Mouse (Mus musculus) embryonic facial prominence, embryonic 15.5 days (tissue): ENCODE measurements around the gene Col6a1. TPM values are rescaled to one million over a fixed set of nuclear protein-coding genes. Genes with fewer than 3 reads are reported as not detected.

Experiments used
- ATAC-seq: fragments of 200-750 bp; cut with Nextera tagmentation; 2 replicates; pipeline ENCODE4 v1.8.0; 2017; ENCODE audit warnings: low read depth, moderate TSS enrichment; ENCODE audit not compliant: insufficient number of reproducible peaks, low FRiP score, low TSS enrichment
- H3K27ac ChIP-seq: fragments of 300-500 bp; sonication (generic); replicated peaks from 2 replicates; pipeline ENCODE4 v1.5.1; 2015; ENCODE audit warnings: mild to moderate bottlenecking, inconsistent platforms
- H3K27me3 ChIP-seq: fragments of 300-500 bp; sonication (generic); 2 replicates; pipeline ENCODE4 v1.6.1; 2015; ENCODE audit warnings: inconsistent platforms
- H3K36me3 ChIP-seq: fragments of 300-500 bp; sonication (generic); 2 replicates; pipeline ENCODE4 v1.6.1; 2015; ENCODE audit warnings: mild to moderate bottlenecking, inconsistent platforms
- H3K4me1 ChIP-seq: fragments of 300-500 bp; sonication (generic); 2 replicates; pipeline ENCODE4 v1.6.1; 2015; ENCODE audit warnings: inconsistent platforms
- H3K4me2 ChIP-seq: fragments of 300-500 bp; sonication (generic); replicated peaks from 2 replicates; pipeline ENCODE4 v1.6.1; 2015; ENCODE audit warnings: mild to moderate bottlenecking, inconsistent platforms
- H3K4me3 ChIP-seq: fragments of 300-500 bp; sonication (generic); replicated peaks from 2 replicates; pipeline ENCODE4 v1.5.1; 2015; ENCODE audit warnings: mild to moderate bottlenecking, inconsistent platforms
- H3K9ac ChIP-seq: fragments of 300-500 bp; sonication (generic); 2 replicates; pipeline ENCODE4 v1.6.1; 2015; ENCODE audit warnings: inconsistent platforms
- H3K9me3 ChIP-seq: fragments of 300-500 bp; sonication (generic); replicated peaks from 2 replicates; pipeline ENCODE4 v1.6.1; 2016; ENCODE audit warnings: inconsistent platforms
- WGBS: fragments of 180-500 bp; shearing (Covaris S2); methylation state at CpG from one replicate; pipeline ENCODE4 v1.1.7; 2015; 5-methylcytosine and 5-hydroxymethylcytosine counted together
- polyA plus RNA-seq: library from polyadenylated mRNA; unstranded; fragments of >200 nt; fragmentation: Nextera tagmentation; extraction: Ambion mirVana; gene quantifications from 2 replicates; pipeline ENCODE4 v1.2.1, GENCODE M21; 2015

The Col6a1 gene
- polyA plus RNA-seq, 1 experiment from 2014 or later = 419 TPM

DNA sequence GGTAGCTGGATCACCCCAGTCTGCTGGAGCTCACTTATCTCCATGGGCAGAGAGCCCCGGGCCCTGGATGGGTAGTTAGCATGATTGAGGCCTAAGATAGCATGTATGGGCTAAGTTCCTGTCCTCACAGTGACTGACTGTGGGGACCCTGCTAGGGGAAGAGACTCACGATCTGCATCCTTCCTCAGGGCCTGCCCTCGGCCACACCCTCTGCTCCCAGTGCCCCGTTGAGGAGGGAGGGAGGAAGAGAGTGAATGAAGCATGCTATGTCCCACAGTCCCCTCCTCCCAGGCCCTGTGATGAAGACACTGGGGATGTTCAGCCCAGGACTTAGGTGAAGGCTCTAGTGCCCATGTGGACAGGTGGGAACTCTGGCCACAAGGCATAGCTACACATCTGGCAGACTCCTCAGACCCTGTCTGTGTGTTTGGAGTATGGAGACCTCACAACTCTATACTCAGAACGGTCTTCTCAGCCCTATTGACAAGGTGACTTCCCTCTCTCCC is 1.7 kb downstream of the Col6a1 start:
- Histone ChIP-seq H3K27ac (no peak overlapping the region), H3K36me3 (peaks cover 37% of the 10 kb centered on the region), H3K27me3 (no peaks in the 10 kb centered on the region), H3K9me3 (no peaks in the 10 kb centered on the region), H3K4me3 (peak overlapping the region; percentile 54), H3K9ac (peak overlapping the region; percentile 4; the same call in 1 of the 2 replicates), H3K4me2 (peak overlapping the region; percentile 77), H3K4me1 (peaks cover 44% of the 10 kb centered on the region)
- WGBS = 37% methylated on average over 5 of the region's 5 CpGs
- ATAC-seq = no peak

DNA sequence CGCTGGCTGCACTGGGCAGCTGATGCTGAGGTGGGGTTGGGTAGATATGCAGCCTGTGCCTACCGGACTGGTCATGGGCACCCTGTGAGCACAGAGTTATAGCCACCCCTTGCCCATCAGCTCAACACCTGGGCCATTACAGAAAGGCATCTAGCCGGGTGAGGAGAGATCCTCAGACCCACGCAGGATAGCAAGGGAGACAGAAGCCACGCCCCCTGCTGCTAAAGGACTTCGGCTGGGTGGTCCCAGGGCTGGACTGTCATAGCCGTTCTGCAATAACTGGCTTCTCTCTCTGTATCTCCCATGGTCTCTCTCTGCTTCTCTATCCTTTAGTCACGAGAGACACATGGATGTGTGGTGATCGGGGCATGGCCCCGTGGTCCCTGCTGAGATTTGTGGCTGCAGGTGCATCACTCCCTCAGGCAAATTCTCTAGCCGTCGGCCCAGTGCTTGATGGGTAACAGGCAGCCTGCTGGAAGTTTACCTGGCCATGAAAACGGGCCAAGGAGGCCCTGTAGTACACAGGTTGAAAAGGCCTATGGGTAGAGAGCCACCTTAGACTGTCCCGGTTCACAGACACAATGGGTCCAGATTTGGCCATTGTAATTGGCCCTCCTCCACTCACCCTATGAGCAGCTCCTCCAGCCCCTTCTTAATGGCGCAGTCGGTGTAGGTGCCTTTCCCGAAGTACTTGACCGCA is 3.1 kb downstream of the Col6a1 start:
- Histone ChIP-seq H3K9ac (no peak overlapping the region), H3K36me3 (peaks cover 50% of the 10 kb centered on the region), H3K27ac (no peak overlapping the region), H3K4me1 (peaks cover 31% of the 10 kb centered on the region), H3K4me2 (no peak overlapping the region; the same call in 1 of the 2 replicates), H3K4me3 (no peak overlapping the region), H3K27me3 (no peaks in the 10 kb centered on the region), H3K9me3 (no peaks in the 10 kb centered on the region)
- WGBS = 85% methylated on average over 18 of the region's 18 CpGs
- ATAC-seq = no peak

DNA sequence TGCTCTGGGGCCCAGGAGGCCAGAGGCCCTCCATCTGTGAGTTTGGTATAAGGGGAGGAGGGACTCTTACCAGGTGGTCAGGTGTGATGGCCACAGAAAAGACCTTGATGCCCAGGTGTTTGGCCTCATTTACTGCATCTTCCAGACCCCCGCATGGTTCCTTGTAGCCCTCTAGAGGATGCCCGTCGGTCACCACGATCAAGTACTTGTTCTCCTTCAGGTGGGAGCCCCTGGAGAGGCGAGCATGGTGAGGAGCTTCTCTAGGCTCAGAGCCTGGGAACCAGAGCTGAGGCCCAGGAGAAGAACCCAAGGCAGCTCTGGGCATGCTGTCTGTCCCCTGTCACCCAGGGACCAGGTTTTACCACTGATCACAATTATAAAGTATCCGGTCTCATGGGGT is 4.2 kb downstream of the Col6a1 start:
- H3K4me1 ChIP-seq = peaks cover 20% of the 10 kb centered on the region
- no peaks in the 10 kb centered on the region for H3K27me3 ChIP-seq
- H3K4me3 ChIP-seq = no peak overlapping the region
- no peak overlapping the region for H3K4me2 ChIP-seq
- 92% methylated on average over 6 of the region's 6 CpGs for WGBS
- H3K27ac ChIP-seq = no peak overlapping the region
- no peak overlapping the region for H3K9ac ChIP-seq
- peaks cover 62% of the 10 kb centered on the region for H3K36me3 ChIP-seq
- H3K9me3 ChIP-seq = no peaks in the 10 kb centered on the region
- no peak for ATAC-seq

GRCm38 (mm10) chr10:76721216-76721615 is 4.8 kb downstream of the Col6a1 start:
- no peak for ATAC-seq
- WGBS = 78% methylated on average over 11 of the region's 11 CpGs
- H3K27ac ChIP-seq = no peak overlapping the region
- peaks cover 67% of the 10 kb centered on the region for H3K36me3 ChIP-seq
- H3K4me1 ChIP-seq = peaks cover 19% of the 10 kb centered on the region
- no peak overlapping the region for H3K9ac ChIP-seq
- H3K4me2 ChIP-seq = no peak overlapping the region
- H3K27me3 ChIP-seq = no peaks in the 10 kb centered on the region
- no peak overlapping the region for H3K4me3 ChIP-seq
- no peaks in the 10 kb centered on the region for H3K9me3 ChIP-seq

GRCm38 (mm10) chr10:76717631-76718030 is 8.3 kb downstream of the Col6a1 start:
- no peak overlapping the region for H3K27ac ChIP-seq
- 89% methylated on average over 4 of the region's 4 CpGs for WGBS
- no peaks in the 10 kb centered on the region for H3K27me3 ChIP-seq
- H3K4me1 ChIP-seq = no peaks in the 10 kb centered on the region; the same call in 1 of the 2 replicates
- no peak overlapping the region for H3K9ac ChIP-seq
- no peaks in the 10 kb centered on the region for H3K9me3 ChIP-seq
- no peak for ATAC-seq
- H3K4me3 ChIP-seq = no peak overlapping the region
- H3K4me2 ChIP-seq = no peak overlapping the region
- peaks cover 97% of the 10 kb centered on the region for H3K36me3 ChIP-seq

DNA sequence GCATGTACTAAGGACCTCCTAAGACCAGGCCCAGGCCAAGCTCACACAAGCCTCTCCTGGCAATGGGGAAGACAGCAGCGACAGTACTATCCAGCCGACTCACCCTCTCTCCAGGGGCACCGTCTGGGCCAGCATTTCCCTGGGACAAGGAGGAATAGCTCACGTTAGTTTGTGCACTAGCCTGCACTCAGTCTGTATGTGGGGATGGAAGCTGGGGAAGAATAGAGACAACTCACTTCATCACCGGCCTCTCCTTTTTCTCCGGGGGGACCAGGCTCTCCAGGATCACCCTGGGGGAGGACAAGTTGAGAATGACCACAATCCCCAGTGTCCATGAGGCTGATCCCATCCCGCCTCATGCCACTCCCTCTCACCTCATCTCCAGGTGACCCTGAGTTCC is 8.9 kb downstream of the Col6a1 start:
- H3K4me3 ChIP-seq = no peak overlapping the region
- no peaks in the 10 kb centered on the region for H3K27me3 ChIP-seq
- ATAC-seq = no peak
- peaks cover 97% of the 10 kb centered on the region for H3K36me3 ChIP-seq
- WGBS = 91% methylated on average over 7 of the region's 7 CpGs
- no peak overlapping the region for H3K9ac ChIP-seq
- no peak overlapping the region for H3K27ac ChIP-seq
- no peaks in the 10 kb centered on the region for H3K9me3 ChIP-seq
- H3K4me1 ChIP-seq = no peaks in the 10 kb centered on the region
- H3K4me2 ChIP-seq = no peak overlapping the region

- H3K9ac ChIP-seq = no peak overlapping the region
- H3K27me3 ChIP-seq = no peaks in the 10 kb centered on the region
- H3K4me3 ChIP-seq = no peak overlapping the region
- no peak overlapping the region for H3K4me2 ChIP-seq
- H3K27ac ChIP-seq = no peak overlapping the region
- WGBS = 84% methylated on average over 7 of the region's 7 CpGs
- no peaks in the 10 kb centered on the region for H3K4me1 ChIP-seq
- H3K9me3 ChIP-seq = no peaks in the 10 kb centered on the region
- H3K36me3 ChIP-seq = peaks cover 95% of the 10 kb centered on the region
- no peak for ATAC-seq
These were observed 11.7 kb downstream of the Col6a1 start for GRCm38 (mm10) chr10:76714303-76714702.

GRCm38 (mm10) chr10:76712500-76712899 is 13.5 kb downstream of the Col6a1 start:
- no peak overlapping the region for H3K27ac ChIP-seq
- no peaks in the 10 kb centered on the region for H3K27me3 ChIP-seq
- no peak for ATAC-seq
- peaks cover 86% of the 10 kb centered on the region for H3K36me3 ChIP-seq
- H3K4me2 ChIP-seq = no peak overlapping the region
- H3K9me3 ChIP-seq = no peaks in the 10 kb centered on the region
- no peak overlapping the region for H3K4me3 ChIP-seq
- no peaks in the 10 kb centered on the region for H3K4me1 ChIP-seq
- no peak overlapping the region for H3K9ac ChIP-seq
- 80% methylated on average over 3 of the region's 3 CpGs for WGBS

GRCm38 (mm10) chr10:76711331-76711730 is 14.6 kb downstream of the Col6a1 start:
- H3K36me3 ChIP-seq = peaks cover 74% of the 10 kb centered on the region
- WGBS = 95% methylated on average over 16 of the region's 16 CpGs
- no peak overlapping the region for H3K27ac ChIP-seq
- H3K27me3 ChIP-seq = no peaks in the 10 kb centered on the region
- no peak overlapping the region for H3K9ac ChIP-seq
- no peak overlapping the region for H3K4me2 ChIP-seq
- H3K4me1 ChIP-seq = no peaks in the 10 kb centered on the region
- no peak for ATAC-seq
- H3K4me3 ChIP-seq = no peak overlapping the region
- no peaks in the 10 kb centered on the region for H3K9me3 ChIP-seq

GRCm38 (mm10) chr10:76708465-76708864 is 17.5 kb downstream of the Col6a1 start:
- no peak for ATAC-seq
- Histone ChIP-seq H3K27me3 (no peaks in the 10 kb centered on the region), H3K36me3 (peaks cover 48% of the 10 kb centered on the region), H3K4me3 (no peak overlapping the region), H3K27ac (no peak overlapping the region), H3K9ac (no peak overlapping the region), H3K9me3 (no peaks in the 10 kb centered on the region), H3K4me2 (no peak overlapping the region), H3K4me1 (no peaks in the 10 kb centered on the region)
- 78% methylated on average over 3 of the region's 3 CpGs for WGBS

- Histone ChIP-seq H3K36me3 (peaks cover 39% of the 10 kb centered on the region), H3K27me3 (no peaks in the 10 kb centered on the region), H3K4me3 (no peak overlapping the region), H3K9me3 (no peaks in the 10 kb centered on the region), H3K4me2 (no peak overlapping the region), H3K27ac (no peak overlapping the region), H3K9ac (no peak overlapping the region), H3K4me1 (no peaks in the 10 kb centered on the region)
- 89% methylated on average over 1 of the region's 1 CpGs for WGBS
- ATAC-seq = no peak
These were observed 18.4 kb downstream of the Col6a1 start for GRCm38 (mm10) chr10:76707584-76707983.

DNA sequence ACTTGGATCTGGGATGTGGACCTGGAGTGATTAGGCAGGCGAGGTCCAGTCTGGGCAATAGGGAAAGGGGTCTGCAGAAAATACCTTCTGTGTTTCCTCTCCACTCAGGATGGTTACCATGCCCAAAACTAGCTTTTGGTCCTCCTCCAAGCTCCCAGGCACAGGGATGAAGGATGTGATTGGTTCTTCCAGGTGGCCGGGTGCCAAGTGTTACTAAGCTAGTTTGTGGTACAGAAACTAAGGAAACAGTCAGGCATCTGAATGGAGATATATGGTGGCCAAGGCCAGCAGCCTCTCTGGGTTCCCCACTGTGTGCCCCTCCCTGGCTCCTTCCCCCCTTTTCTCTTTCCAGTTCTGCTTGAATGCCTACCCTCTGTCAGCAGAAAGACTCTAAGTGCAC is 19.0 kb downstream of the Col6a1 start:
- WGBS = 77% methylated on average over 2 of the region's 2 CpGs
- no peak for ATAC-seq
- Histone ChIP-seq H3K36me3 (peaks cover 33% of the 10 kb centered on the region), H3K4me3 (no peak overlapping the region), H3K27ac (no peak overlapping the region), H3K9me3 (no peaks in the 10 kb centered on the region), H3K4me2 (no peak overlapping the region), H3K4me1 (no peaks in the 10 kb centered on the region), H3K27me3 (no peaks in the 10 kb centered on the region), H3K9ac (no peak overlapping the region)
